Mouse (Mus musculus) MN1 (cell line): ENCODE results near the gene C2cd2l.

Experiments used
- DNase-seq: peaks from one replicate; pipeline ENCODE4 v3.0.0-alpha.2; 2016; ENCODE audit warnings: low spot score

The C2cd2l gene

GRCm38 (mm10) chr9:44266478-44267226, 53.4 kb downstream of the C2cd2l start:
- DNase-seq = peak; percentile 23

GRCm38 (mm10) chr9:44261388-44261787, 58.7 kb downstream of the C2cd2l start:
- DNase-seq = peak; percentile 61
